Mouse (Mus musculus): ENCODE measurements around the gene Mlh3. TPM values are rescaled to one million over a fixed set of nuclear protein-coding genes. Genes with fewer than 3 reads are reported as not detected.

The Mlh3 gene
- polyA plus RNA-seq, 1 experiment from 2014 or later: 8.8 TPM

- Histone ChIP-seq H3K27ac (ENCODE audit: low read depth) (no peak overlapping the region), H3K36me3 (ENCODE audit: insufficient read depth) (no peaks in the 10 kb centered on the region), H3K27me3 (ENCODE audit: insufficient read depth, low read length) (no peaks in the 10 kb centered on the region), H3K4me2 (no peak overlapping the region), H3K4me1 (ENCODE audit: insufficient read depth) (peaks cover 30% of the 10 kb centered on the region), H3K9ac (no peak overlapping the region), H3K4me3 (ENCODE audit: low read depth, low read length) (no peak overlapping the region), H3K9me3 (ENCODE audit: low read depth, low read length) (no peaks in the 10 kb centered on the region)
- no peak for TF ChIP-seq CTCF (IDR thresholded peaks at IDR 0.05; ENCODE audit: low read depth)
- no peak for DNase-seq
- 53% methylated on average over 1 of the region's 1 CpGs for WGBS
- ATAC-seq (ENCODE audit: insufficient read depth): no peak
Measured at GRCm38 (mm10) chr12:85199954-85200353, 70.4 kb downstream of the Mlh3 start.

DNA sequence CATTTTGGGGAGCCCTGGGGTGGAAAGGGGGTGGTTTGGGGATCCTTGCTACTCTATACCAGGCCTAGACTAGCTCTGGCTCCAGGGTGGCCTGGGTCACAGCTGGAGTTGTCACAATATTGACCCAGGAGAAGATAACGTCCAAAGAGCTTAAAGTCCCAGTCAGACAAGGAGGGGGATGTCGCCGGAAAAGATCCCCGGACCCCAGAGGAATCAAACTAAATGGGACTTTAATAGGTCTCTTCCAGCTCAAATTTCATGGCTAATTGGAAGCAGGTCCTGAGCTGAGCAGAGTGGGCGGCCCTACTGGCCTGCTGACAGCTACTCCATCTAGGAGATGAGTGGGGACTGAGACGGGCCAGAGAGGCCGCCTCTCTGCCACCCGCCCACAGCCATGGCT lies 72.5 kb downstream of the Mlh3 start:
- H3K4me1 ChIP-seq (ENCODE audit: insufficient read depth): peaks cover 43% of the 10 kb centered on the region
- no peak overlapping the region for H3K4me2 ChIP-seq
- no peak for TF ChIP-seq CTCF (IDR thresholded peaks at IDR 0.05; ENCODE audit: low read depth)
- peak overlapping the region; percentile 61; the same call in 1 of the 2 replicates for H3K27ac ChIP-seq (ENCODE audit: low read depth)
- DNase-seq: peak; percentile 65
- H3K27me3 ChIP-seq (ENCODE audit: insufficient read depth, low read length): no peaks in the 10 kb centered on the region
- ATAC-seq (ENCODE audit: insufficient read depth): no peak
- H3K9me3 ChIP-seq (ENCODE audit: low read depth, low read length): no peaks in the 10 kb centered on the region
- 14% methylated on average over 8 of the region's 8 CpGs for WGBS
- H3K36me3 ChIP-seq (ENCODE audit: insufficient read depth): no peaks in the 10 kb centered on the region
- no peak overlapping the region for H3K9ac ChIP-seq
- no peak overlapping the region for H3K4me3 ChIP-seq (ENCODE audit: low read depth, low read length)

DNA sequence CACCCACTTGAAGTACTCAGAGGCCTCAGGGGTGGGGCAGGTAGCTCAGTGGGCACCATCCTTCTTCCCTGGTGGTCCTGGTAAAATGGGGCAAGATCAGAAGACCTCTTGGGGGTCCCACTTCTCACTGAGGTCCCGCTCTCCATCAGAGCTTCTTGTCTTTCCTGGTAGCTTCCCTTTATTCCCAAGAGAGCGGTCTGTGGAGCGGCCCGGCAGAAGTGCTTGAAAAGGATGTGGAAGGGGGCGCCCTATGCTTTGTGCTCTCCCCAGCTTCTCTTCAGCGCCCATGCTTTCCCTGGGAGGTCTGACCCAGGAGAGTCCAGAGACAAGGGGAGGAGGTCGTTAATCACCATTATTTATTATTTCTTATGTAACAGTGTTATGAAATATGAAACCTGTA lies 73.0 kb downstream of the Mlh3 start:
- no peak overlapping the region for H3K4me3 ChIP-seq (ENCODE audit: low read depth, low read length)
- 45% methylated on average over 7 of the region's 7 CpGs for WGBS
- peak overlapping the region; percentile 1 for H3K9ac ChIP-seq
- H3K4me1 ChIP-seq (ENCODE audit: insufficient read depth): peaks cover 49% of the 10 kb centered on the region
- H3K36me3 ChIP-seq (ENCODE audit: insufficient read depth): no peaks in the 10 kb centered on the region
- no peak for DNase-seq
- peak overlapping the region; percentile 61 for H3K27ac ChIP-seq (ENCODE audit: low read depth)
- H3K9me3 ChIP-seq (ENCODE audit: low read depth, low read length): no peaks in the 10 kb centered on the region
- ATAC-seq (ENCODE audit: insufficient read depth): no peak
- no peak overlapping the region for H3K4me2 ChIP-seq
- TF ChIP-seq CTCF (IDR thresholded peaks at IDR 0.05; ENCODE audit: low read depth): no peak
- H3K27me3 ChIP-seq (ENCODE audit: insufficient read depth, low read length): no peaks in the 10 kb centered on the region

GRCm38 (mm10) chr12:85196191-85196590 lies 74.2 kb downstream of the Mlh3 start:
- ATAC-seq (ENCODE audit: insufficient read depth) (no peak), DNase-seq (no peak)
- Histone ChIP-seq H3K27ac (ENCODE audit: low read depth) (no peak overlapping the region), H3K36me3 (ENCODE audit: insufficient read depth) (no peaks in the 10 kb centered on the region), H3K4me2 (no peak overlapping the region), H3K4me3 (ENCODE audit: low read depth, low read length) (no peak overlapping the region), H3K9ac (no peak overlapping the region), H3K27me3 (ENCODE audit: insufficient read depth, low read length) (no peaks in the 10 kb centered on the region), H3K9me3 (ENCODE audit: low read depth, low read length) (no peaks in the 10 kb centered on the region), H3K4me1 (ENCODE audit: insufficient read depth) (peaks cover 46% of the 10 kb centered on the region)
- 80% methylated on average over 10 of the region's 10 CpGs for WGBS
- TF ChIP-seq CTCF (IDR thresholded peaks at IDR 0.05; ENCODE audit: low read depth): no peak

DNA sequence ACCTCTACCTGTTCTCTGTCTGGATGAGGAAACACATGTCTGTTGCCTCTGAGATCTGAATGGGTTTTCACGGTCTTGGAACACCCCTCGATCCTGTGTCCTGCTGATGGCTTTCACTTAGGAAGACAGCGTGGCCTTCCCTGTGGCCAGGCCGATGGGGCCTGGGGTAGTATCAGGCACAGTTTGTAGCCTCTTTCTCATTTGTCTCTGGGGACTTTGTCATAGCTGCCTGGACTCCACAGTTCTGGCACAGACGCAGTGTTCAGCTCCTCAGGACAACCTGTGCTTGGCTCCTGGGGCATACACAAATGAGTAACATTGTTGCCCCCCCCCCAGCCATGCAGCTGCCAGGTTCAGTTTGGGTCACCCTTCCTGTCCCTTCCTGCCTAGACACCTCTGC lies 75.3 kb downstream of the Mlh3 start:
- WGBS: 61% methylated on average over 5 of the region's 5 CpGs
- ATAC-seq (ENCODE audit: insufficient read depth) (no peak), DNase-seq (no peak)
- Histone ChIP-seq H3K9ac (no peak overlapping the region), H3K27me3 (ENCODE audit: insufficient read depth, low read length) (no peaks in the 10 kb centered on the region), H3K4me1 (ENCODE audit: insufficient read depth) (peaks cover 40% of the 10 kb centered on the region), H3K4me3 (ENCODE audit: low read depth, low read length) (no peak overlapping the region), H3K9me3 (ENCODE audit: low read depth, low read length) (no peaks in the 10 kb centered on the region), H3K4me2 (no peak overlapping the region), H3K27ac (ENCODE audit: low read depth) (peak overlapping the region; percentile 81), H3K36me3 (ENCODE audit: insufficient read depth) (no peaks in the 10 kb centered on the region)
- TF ChIP-seq CTCF (IDR thresholded peaks at IDR 0.05; ENCODE audit: low read depth): no peak

DNA sequence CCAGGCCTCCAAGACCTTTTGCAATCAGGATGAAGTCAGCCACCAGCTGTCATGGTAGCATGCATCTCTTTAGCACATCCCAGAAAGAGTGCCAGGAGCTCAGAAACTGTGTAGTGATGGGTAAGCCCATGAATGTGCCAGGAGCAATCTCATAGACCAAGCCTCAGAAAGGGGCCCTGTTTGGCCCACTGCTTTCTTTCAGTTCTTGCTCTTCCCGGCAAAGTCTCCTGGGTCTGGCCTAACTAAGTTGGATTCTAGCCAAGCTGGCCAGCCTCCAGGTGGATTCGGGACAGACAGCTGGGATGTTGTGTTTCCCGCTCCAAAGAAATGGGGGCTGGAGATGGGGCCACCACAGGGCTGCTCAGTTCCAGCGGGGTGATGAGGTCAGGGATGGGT lies 75.8 kb downstream of the Mlh3 start:
- no peaks in the 10 kb centered on the region for H3K9me3 ChIP-seq (ENCODE audit: low read depth, low read length)
- peak overlapping the region; percentile 81 for H3K27ac ChIP-seq (ENCODE audit: low read depth)
- H3K4me1 ChIP-seq (ENCODE audit: insufficient read depth): peaks cover 40% of the 10 kb centered on the region
- 23% methylated on average over 4 of the region's 4 CpGs for WGBS
- ATAC-seq (ENCODE audit: insufficient read depth) (peak; percentile 77), DNase-seq (peak; percentile 98)
- H3K9ac ChIP-seq: no peak overlapping the region
- no peak overlapping the region for H3K4me2 ChIP-seq
- no peaks in the 10 kb centered on the region for H3K27me3 ChIP-seq (ENCODE audit: insufficient read depth, low read length)
- TF ChIP-seq CTCF (IDR thresholded peaks at IDR 0.05; ENCODE audit: low read depth): no peak
- no peak overlapping the region for H3K4me3 ChIP-seq (ENCODE audit: low read depth, low read length)
- H3K36me3 ChIP-seq (ENCODE audit: insufficient read depth): no peaks in the 10 kb centered on the region

DNA sequence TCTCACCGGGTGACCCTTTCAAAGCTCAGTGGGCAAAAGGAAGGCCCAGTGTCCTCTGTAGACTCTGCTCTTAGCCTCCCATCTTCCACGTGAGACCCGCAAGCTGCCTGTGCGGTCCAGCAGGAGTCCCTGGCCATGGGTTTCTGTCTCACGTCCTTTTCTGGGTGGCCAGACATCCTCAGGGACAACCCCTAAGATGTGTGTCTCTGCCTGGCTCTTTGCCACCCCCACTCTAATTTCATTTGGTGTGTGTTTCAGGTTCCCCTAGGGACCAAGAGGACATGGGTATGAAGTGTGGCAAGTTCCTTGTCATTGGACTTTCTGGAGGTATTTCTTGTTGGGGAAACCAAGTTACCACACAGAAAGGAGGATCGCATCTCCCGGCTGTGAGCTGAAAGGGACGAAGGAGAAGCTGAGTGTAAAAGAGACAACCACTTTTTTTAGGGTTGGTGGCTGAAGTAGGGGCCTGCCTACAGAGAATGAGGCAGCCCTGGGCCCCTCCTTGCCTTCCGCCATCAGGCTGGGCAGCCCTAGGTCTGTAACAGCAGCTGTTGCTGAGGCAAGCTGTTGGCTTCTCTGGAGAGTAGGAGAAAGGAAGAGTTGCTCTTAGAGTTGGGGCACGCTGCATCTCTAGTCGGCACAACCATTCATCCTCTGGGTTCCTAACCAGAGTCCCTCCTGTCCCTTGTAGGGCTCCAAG lies 76.3 kb downstream of the Mlh3 start:
- ATAC-seq (ENCODE audit: insufficient read depth): no peak; the same call in 1 of the 2 replicates
- Histone ChIP-seq H3K27ac (ENCODE audit: low read depth) (peak overlapping the region; percentile 81), H3K9me3 (ENCODE audit: low read depth, low read length) (no peaks in the 10 kb centered on the region)

More for the DNA sequence above, 76.3 kb downstream of the Mlh3 start:
- Histone ChIP-seq H3K4me2 (no peak overlapping the region), H3K36me3 (ENCODE audit: insufficient read depth) (no peaks in the 10 kb centered on the region), H3K4me1 (ENCODE audit: insufficient read depth) (peaks cover 40% of the 10 kb centered on the region), H3K9ac (no peak overlapping the region), H3K4me3 (ENCODE audit: low read depth, low read length) (no peak overlapping the region), H3K27me3 (ENCODE audit: insufficient read depth, low read length) (no peaks in the 10 kb centered on the region)
- 69% methylated on average over 11 of the region's 11 CpGs for WGBS
- no peak for DNase-seq
- no peak for TF ChIP-seq CTCF (IDR thresholded peaks at IDR 0.05; ENCODE audit: low read depth)

Measured in lung, embryonic 14.5 days (tissue).